Mouse (Mus musculus) ES-E14 (cell line): ENCODE results near the gene Pde4d. TPM values are rescaled to one million over a fixed set of nuclear protein-coding genes. Genes with fewer than 3 reads are reported as not detected.
A peak's percentile ranks its signal among the peaks of the same experiment; 100 is the strongest.
"Not testable (repeated sequence)": the region's sequence is repeated elsewhere in the genome, so short reads cannot be mapped to it uniquely, and the experiment has no call there.

Experiments
- DNase-seq: peaks from one replicate; pipeline ENCODE4 v3.0.0-alpha.2; 2013; ENCODE audit warnings: low read depth, low spot score
- H3K27ac ChIP-seq: 2 replicates; pipeline ENCODE4 v1.5.1; 2012; ENCODE audit warnings: low read depth, mild to moderate bottlenecking, low read length, moderate library complexity, mixed read lengths; ENCODE audit not compliant: poor library complexity, insufficient read depth, severe bottlenecking
- H3K36me3 ChIP-seq: 2 replicates; pipeline ENCODE4 v1.6.1; 2012; ENCODE audit warnings: mild to moderate bottlenecking, low read length, moderate library complexity, mixed read lengths; ENCODE audit not compliant: control insufficient read depth, poor library complexity, insufficient read depth, severe bottlenecking
- H3K4me1 ChIP-seq, 2 experiments: fragments of 150-350 bp in 1 of 2; sonication (generic) in 1 of 2; 2 replicates each; pipeline ENCODE4 v1.6.1; 2012; ENCODE audit warnings: low read length in 2 of 2, mild to moderate bottlenecking in 1 of 2, mixed read lengths in 1 of 2; ENCODE audit not compliant: control insufficient read depth in 2 of 2, insufficient read depth in 2 of 2, poor library complexity in 1 of 2
- H3K4me3 ChIP-seq, 2 experiments: fragments of 150-350 bp in 1 of 2; sonication (generic) in 1 of 2; 2 replicates each; pipeline ENCODE4 v1.5.1; 2012; ENCODE audit warnings: low read length in 2 of 2, low read depth in 1 of 2, mild to moderate bottlenecking in 1 of 2, mixed read lengths in 1 of 2; ENCODE audit not compliant: insufficient read depth in 1 of 2, poor library complexity in 1 of 2, severe bottlenecking in 1 of 2
- H3K9ac ChIP-seq: 2 replicates; pipeline ENCODE4 v1.6.1; 2012; ENCODE audit warnings: low read depth, mild to moderate bottlenecking, low read length, mixed read lengths; ENCODE audit not compliant: poor library complexity, insufficient read depth, severe bottlenecking
- H3K9me3 ChIP-seq: fragments of 150-350 bp; sonication (generic); 2 replicates; pipeline ENCODE4 v1.6.1; 2012; ENCODE audit warnings: low read depth, mild to moderate bottlenecking, low read length; ENCODE audit not compliant: control insufficient read depth, insufficient read depth
- CHD2 ChIP-seq: IDR thresholded peaks from 2 replicates; pipeline ENCODE4 v1.6.1; 2014; ENCODE audit warnings: mild to moderate bottlenecking, low read depth, low read length, inconsistent platforms
- HCFC1 ChIP-seq: IDR thresholded peaks from 2 replicates; pipeline ENCODE4 v1.6.1; 2012; ENCODE audit warnings: low read length, inconsistent platforms, borderline replicate concordance; ENCODE audit not compliant: insufficient read depth
- MAFK ChIP-seq: IDR thresholded peaks from 2 replicates; pipeline ENCODE4 v1.6.1; 2014; ENCODE audit warnings: mild to moderate bottlenecking, low read depth, low read length, inconsistent platforms; ENCODE audit not compliant: insufficient read depth
- ZC3H11A ChIP-seq: IDR thresholded peaks from 2 replicates; pipeline ENCODE4 v1.6.1; 2012; ENCODE audit warnings: low read depth, mild to moderate bottlenecking, inconsistent platforms, low read length, borderline replicate concordance
- ZNF384 ChIP-seq: IDR thresholded peaks from 2 replicates; pipeline ENCODE4 v1.6.1; 2012; ENCODE audit warnings: low read depth, low read length, inconsistent platforms
- in situ Hi-C, 2 experiments: fragments of 600-800 bp; cut with MboI; formaldehyde crosslinking; loops; one replicate each; pipeline ENCODE4 v1.15.1; 2025; ENCODE audit warnings: low sequenced_read_pairs in 2 of 2, inconsistent platforms in 1 of 2; ENCODE audit not compliant: unreplicated experiment in 2 of 2
- total RNA-seq: library from RNA; depleted of rRNA; stranded (reverse); fragments of 300-350 nt; gene quantifications from 2 replicates; pipeline ENCODE4 v1.2.3, GENCODE M21; 2012

The Pde4d gene
- total RNA-seq, 1 experiment = 10.4 TPM

- Histone ChIP-seq H3K4me3 (no peak overlapping the region), H3K4me1 (no peaks in the 10 kb centered on the region; a peak in 1 of 4 replicates), H3K27ac (no peak overlapping the region), H3K9ac (no peak overlapping the region), H3K36me3 (no peaks in the 10 kb centered on the region), H3K9me3 (no peaks in the 10 kb centered on the region)
- DNase-seq = no peak
- in situ Hi-C loops = no loop called here
- TF ChIP-seq CHD2 (no peak), MAFK (no peak), ZC3H11A (no peak), HCFC1 (no peak), ZNF384 (no peak)
These were observed 1441.6 kb downstream of the Pde4d start for GRCm38 (mm10) chr13:109891194-109891909.

- H3K4me1 ChIP-seq = no peaks in the 10 kb centered on the region; a peak in 1 of 4 replicates
- no peak overlapping the region for H3K9ac ChIP-seq
- DNase-seq = no peak
- TF ChIP-seq MAFK = no peak
- no peak for TF ChIP-seq ZC3H11A
- no peak for TF ChIP-seq CHD2
- no peak for TF ChIP-seq HCFC1
- TF ChIP-seq ZNF384 = no peak
- in situ Hi-C loops = no loop called here
- no peak overlapping the region for H3K27ac ChIP-seq
- H3K4me3 ChIP-seq = no peak overlapping the region
- no peaks in the 10 kb centered on the region for H3K9me3 ChIP-seq
- H3K36me3 ChIP-seq = no peaks in the 10 kb centered on the region
These were observed 1442.1 kb downstream of the Pde4d start for GRCm38 (mm10) chr13:109891910-109892265.

GRCm38 (mm10) chr13:109899442-109900428 lies 1450.0 kb downstream of the Pde4d start:
- Histone ChIP-seq H3K9me3 (no peaks in the 10 kb centered on the region), H3K4me1 (no peaks in the 10 kb centered on the region), H3K36me3 (no peaks in the 10 kb centered on the region), H3K4me3 (no peak overlapping the region), H3K27ac (no peak overlapping the region), H3K9ac (no peak overlapping the region)
- in situ Hi-C loops = loop anchor here in 1 of 2 experiments (25.0 kb wide), 1 partner anchor 287 kb away; no protein-coding TSS in a partner anchor
- TF ChIP-seq MAFK = no peak
- TF ChIP-seq HCFC1 = no peak
- no peak for TF ChIP-seq ZC3H11A
- TF ChIP-seq ZNF384 = no peak
- TF ChIP-seq CHD2 = no peak
- DNase-seq = no peak

GRCm38 (mm10) chr13:109901811-109902210 lies 1452.1 kb downstream of the Pde4d start:
- no peak for DNase-seq
- H3K36me3 ChIP-seq = no peaks in the 10 kb centered on the region
- no peaks in the 10 kb centered on the region for H3K4me1 ChIP-seq
- no peak overlapping the region for H3K9ac ChIP-seq
- H3K9me3 ChIP-seq = no peaks in the 10 kb centered on the region
- in situ Hi-C loops = loop anchor here in 1 of 2 experiments (25.0 kb wide), 1 partner anchor 290 kb away; no protein-coding TSS in a partner anchor
- H3K27ac ChIP-seq = no peak overlapping the region
- H3K4me3 ChIP-seq = peak overlapping the region; percentile 82; a peak in 3 of 4 replicates
- TF ChIP-seq ZC3H11A = no peak
- no peak for TF ChIP-seq MAFK
- TF ChIP-seq HCFC1 = no peak
- TF ChIP-seq CHD2 = no peak
- no peak for TF ChIP-seq ZNF384

- H3K36me3 ChIP-seq, H3K4me1 ChIP-seq, H3K27ac ChIP-seq, DNase-seq, H3K9me3 ChIP-seq: not testable (repeated sequence)
- H3K9ac ChIP-seq = peak overlapping the region; percentile 77
- in situ Hi-C loops = loop anchor here in 1 of 2 experiments (25.0 kb wide), 1 partner anchor 290 kb away; no protein-coding TSS in a partner anchor
- H3K4me3 ChIP-seq = peak overlapping the region; percentile 82
These were observed 1452.7 kb downstream of the Pde4d start for GRCm38 (mm10) chr13:109902460-109902854.
